Mouse (Mus musculus) kidney, adult 9 months (tissue): ENCODE data around the gene Slc5a7.

Source experiments
- DNase-seq: peaks from one replicate; pipeline ENCODE4 v3.0.0; 2022

The Slc5a7 gene

GRCm38 (mm10) chr17:54298934-54299333, at the start of gene Slc5a7:
Slc5a7 (minus strand) TSS chr17:54299034.
- DNase-seq = no peak

GRCm38 (mm10) chr17:54347672-54348071, 48.8 kb upstream of the Slc5a7 start:
- DNase-seq = no peak

- DNase-seq = peak; percentile 26
Measured at GRCm38 (mm10) chr17:54343395-54343794, 44.6 kb upstream of the Slc5a7 start.

GRCm38 (mm10) chr17:54298232-54298924, 456 bp downstream of the Slc5a7 start:
- no peak for DNase-seq

- no peak for DNase-seq
Measured at GRCm38 (mm10) chr17:54250783-54251182, 48.1 kb downstream of the Slc5a7 start.

GRCm38 (mm10) chr17:54243650-54244300, 55.1 kb downstream of the Slc5a7 start:
- DNase-seq = no peak

- DNase-seq = no peak
Measured at GRCm38 (mm10) chr17:54239435-54239834, 59.4 kb downstream of the Slc5a7 start.
